Mouse (Mus musculus): Measurements from ENCODE around the gene Fcgr4.
"Not testable (repeated sequence)": the region's sequence is repeated elsewhere in the genome, so short reads cannot be mapped to it uniquely, and the experiment has no call there.

DNA sequence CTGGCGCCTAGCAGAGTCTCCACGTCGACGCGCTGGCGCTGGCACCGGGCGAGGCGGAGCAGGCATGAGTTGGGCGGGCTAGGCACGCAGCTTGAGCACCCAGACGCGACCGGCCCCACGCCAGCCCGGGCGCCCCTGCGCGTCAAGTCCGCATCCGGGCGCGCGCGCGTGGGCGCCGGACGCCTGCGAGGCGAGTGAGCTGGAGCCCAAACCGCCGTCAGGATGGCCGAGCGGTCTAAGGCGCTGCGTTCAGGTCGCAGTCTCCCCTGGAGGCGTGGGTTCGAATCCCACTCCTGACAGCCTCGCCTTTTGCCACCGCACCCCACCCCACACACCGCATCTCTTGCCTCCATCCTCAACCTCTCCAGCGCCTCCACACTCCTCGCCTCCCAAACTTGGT, 47.0 kb downstream of the Fcgr4 start:
- not testable (repeated sequence) for TF ChIP-seq CTCF (IDR thresholded peaks at IDR 0.05; ENCODE audit: low read depth, low read length); POLR2A (IDR thresholded peaks at IDR 0.05; ENCODE audit: borderline replicate concordance, low read depth, low read length)
